Mouse (Mus musculus) mouse trophoblast stem cell (cell line): ENCODE data around the gene Mpst.

ENCODE experiments used
- in situ Hi-C, 2 experiments: fragments of 300-500 bp; cut with MseI, MboI; formaldehyde crosslinking; loops; 2 replicates in 1 of 2; 3 replicates in 1 of 2; pipeline ENCODE4 v1.15.1; 2025

Gene Mpst

GRCm38 (mm10) chr15:78403896-78404295 lies 2.3 kb upstream of the Mpst start:
- in situ Hi-C loops, result no loop called here

- in situ Hi-C loops, result no loop called here
Observed at GRCm38 (mm10) chr15:78405098-78405497, 1.1 kb upstream of the Mpst start.

- in situ Hi-C loops, result no loop called here
Observed at GRCm38 (mm10) chr15:78405517-78406211, 552 bp upstream of the Mpst start, which contains the start of gene Tst. TSS of gene Tst (minus strand) at chr15:78405907.

- in situ Hi-C loops, result no loop called here
Observed at GRCm38 (mm10) chr15:78409570-78410052, 3.4 kb downstream of the Mpst start.

- in situ Hi-C loops, result no loop called here
Observed at GRCm38 (mm10) chr15:78413083-78413718, 7.0 kb downstream of the Mpst start.

- in situ Hi-C loops, result no loop called here
Observed at GRCm38 (mm10) chr15:78413719-78414117, 7.5 kb downstream of the Mpst start.

- in situ Hi-C loops, result no loop called here
Observed at GRCm38 (mm10) chr15:78414157-78414556, 7.9 kb downstream of the Mpst start.

- in situ Hi-C loops, result no loop called here
Observed at GRCm38 (mm10) chr15:78416937-78417336, 10.7 kb downstream of the Mpst start.

GRCm38 (mm10) chr15:78420395-78420794 lies 14.2 kb downstream of the Mpst start:
- in situ Hi-C loops, result loop anchor here (5.0 to 10.0 kb wide), 2 partner anchors 66 to 68 kb away; no protein-coding TSS in a partner anchor

GRCm38 (mm10) chr15:78422046-78422956 lies 16.1 kb downstream of the Mpst start:
- in situ Hi-C loops, result loop anchor here (5.0 to 10.0 kb wide), 2 partner anchors 68 to 70 kb away; no protein-coding TSS in a partner anchor

- in situ Hi-C loops, result loop anchor here (5.0 to 10.0 kb wide), 2 partner anchors 70 to 72 kb away; no protein-coding TSS in a partner anchor
Observed at GRCm38 (mm10) chr15:78424507-78424906, 18.3 kb downstream of the Mpst start.

- in situ Hi-C loops, result loop anchor here in 1 of 2 experiments (10.0 kb wide), 1 partner anchor 70 kb away; no protein-coding TSS in a partner anchor
Observed at GRCm38 (mm10) chr15:78425230-78425629, 19.0 kb downstream of the Mpst start.

- in situ Hi-C loops, result loop anchor here in 1 of 2 experiments (10.0 kb wide), 1 partner anchor 74 kb away; no protein-coding TSS in a partner anchor
Observed at GRCm38 (mm10) chr15:78428391-78429138, 22.3 kb downstream of the Mpst start, which contains the start of gene Kctd17. TSS of gene Kctd17 (plus strand) at chr15:78428564.

- in situ Hi-C loops, result loop anchor here in 1 of 2 experiments (10.0 kb wide), 1 partner anchor 74 kb away; no protein-coding TSS in a partner anchor
Observed at GRCm38 (mm10) chr15:78429139-78429459, 22.9 kb downstream of the Mpst start.

- in situ Hi-C loops, result loop anchor here in 1 of 2 experiments (10.0 kb wide), 1 partner anchor 75 kb away; no protein-coding TSS in a partner anchor
Observed at GRCm38 (mm10) chr15:78429871-78430622, 23.8 kb downstream of the Mpst start.

- in situ Hi-C loops, result no loop called here
Observed at GRCm38 (mm10) chr15:78430874-78431273, 24.7 kb downstream of the Mpst start.

GRCm38 (mm10) chr15:78431541-78432121 lies 25.4 kb downstream of the Mpst start:
- in situ Hi-C loops, result no loop called here

GRCm38 (mm10) chr15:78434896-78435520 lies 28.8 kb downstream of the Mpst start:
- in situ Hi-C loops, result no loop called here

- in situ Hi-C loops, result no loop called here
Observed at GRCm38 (mm10) chr15:78435681-78436080, 29.5 kb downstream of the Mpst start.
